Mouse (Mus musculus) myocyte (in vitro differentiated cells): ENCODE measurements around the gene Zc3h15.
"Not testable (repeated sequence)": the region's sequence is repeated elsewhere in the genome, so short reads cannot be mapped to it uniquely, and the experiment has no call there.

ENCODE experiments used
- CEBPB ChIP-seq: IDR thresholded peaks from 2 replicates; pipeline ENCODE4 v1.6.1; 2011; ENCODE audit warnings: mild to moderate bottlenecking, moderate library complexity; ENCODE audit not compliant: poor library complexity, insufficient read depth, severe bottlenecking
- E2F4 ChIP-seq: IDR thresholded peaks from one replicate; pipeline ENCODE4 v1.6.1; 2011; ENCODE audit warnings: mild to moderate bottlenecking, control low read depth, moderate library complexity; ENCODE audit not compliant: insufficient read depth
- MAX ChIP-seq: IDR thresholded peaks from one replicate; pipeline ENCODE4 v1.6.1; 2011; ENCODE audit warnings: low read depth, mild to moderate bottlenecking, control low read depth
- MYOG ChIP-seq, 3 experiments: IDR thresholded peaks; one replicate each; pipeline ENCODE4 v1.6.1; 2011; ENCODE audit warnings: control low read depth in 2 of 3, low read depth in 2 of 3, mild to moderate bottlenecking in 2 of 3; ENCODE audit not compliant: insufficient read length in 2 of 3, control insufficient read depth in 1 of 3, insufficient read depth in 1 of 3
- POLR2A ChIP-seq: IDR thresholded peaks from one replicate; pipeline ENCODE4 v1.6.1; 2011; ENCODE audit warnings: low read depth, mild to moderate bottlenecking, control low read depth, moderate library complexity; ENCODE audit not compliant: insufficient read length
- TCF3 ChIP-seq: IDR thresholded peaks from one replicate; pipeline ENCODE4 v1.6.1; 2011; ENCODE audit warnings: low read depth, control low read depth; ENCODE audit not compliant: insufficient read length

DNA sequence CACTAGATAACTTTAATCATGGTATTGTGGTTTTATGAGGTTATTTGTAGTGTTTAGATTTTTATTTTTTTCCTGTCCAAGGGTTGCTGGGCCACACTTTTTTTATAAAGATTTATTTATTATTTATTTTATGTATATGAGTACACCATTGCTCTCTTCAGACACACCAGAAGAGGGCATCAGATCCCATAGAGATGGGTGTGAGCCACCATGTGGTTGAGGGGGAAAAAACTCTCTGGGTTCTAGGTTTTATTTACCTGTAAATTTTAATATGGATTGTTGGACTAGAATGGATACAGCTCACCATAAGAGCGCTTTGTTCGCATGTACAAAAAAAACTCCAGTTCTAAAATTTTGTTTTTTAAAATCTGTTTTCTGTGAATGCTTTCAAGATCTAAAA is 20.8 kb downstream of the Zc3h15 start:
- TF ChIP-seq CEBPB; E2F4; POLR2A; MYOG (IDR thresholded peaks at IDR 0.05; ENCODE audit: control insufficient read depth in 1 of 3, insufficient read depth in 1 of 3, insufficient read length in 2 of 3, low read depth in 2 of 3); TCF3; MAX: not testable (repeated sequence)
